Mouse (Mus musculus) myocyte (in vitro differentiated cells): ENCODE measurements around the gene Tecr.

Experiments used
- POLR2A ChIP-seq: IDR thresholded peaks from one replicate; pipeline ENCODE4 v1.6.1; 2011; ENCODE audit warnings: low read depth, mild to moderate bottlenecking, control low read depth, moderate library complexity; ENCODE audit not compliant: insufficient read length
- POLR2AphosphoS2 ChIP-seq: IDR thresholded peaks from one replicate; pipeline ENCODE4 v1.6.1; 2011; ENCODE audit warnings: low read depth, control low read depth; ENCODE audit not compliant: insufficient read length
- USF1 ChIP-seq: IDR thresholded peaks from one replicate; pipeline ENCODE4 v1.6.1; 2011; ENCODE audit warnings: low read depth, mild to moderate bottlenecking, control low read depth, moderate library complexity

- no peak for TF ChIP-seq POLR2A
- no peak for TF ChIP-seq POLR2AphosphoS2
- no peak for TF ChIP-seq USF1
Measured at GRCm38 (mm10) chr8:83563246-83563645, 44.5 kb downstream of the Tecr start.
